17 mouse cellular contexts compared by ENCODE assay signal in genomic region chr2:169156908-169157307, GRCm38 (mm10).
A peak's percentile ranks its signal among the peaks of the same experiment; 100 is the strongest.
DNase-seq lines count a peak whose midpoint lies in the region; ATAC-seq and TF ChIP-seq lines count a peak whose summit lies in the region.
"Had no signal": no experiment of that assay in that cellular context is flagged by ENCODE, and none has a peak within 500 bp of the region (broad histone marks: within the 10 kb centered on the region; RNA-seq: fewer than 3 reads in every experiment).

No protein-coding gene starts in this region.

- H3K9me3 ChIP-seq in forebrain, embryonic 10.5 days: no peaks in the 10 kb centered on the region
- no peaks in the 10 kb centered on the region for H3K9me3 ChIP-seq in forebrain, embryonic 12.5 days
- H3K9me3 ChIP-seq in kidney, embryonic 16.5 days (ENCODE audit: low read length): peaks cover 3% of the 10 kb centered on the region; the same call in 1 of the 2 replicates
- no peaks in the 10 kb centered on the region for H3K9me3 ChIP-seq in stomach, postnatal 0 days (ENCODE audit: control insufficient read depth, low read length)
- H3K9me3 ChIP-seq: embryonic facial prominence, embryonic 15.5 days; forebrain, embryonic 13.5 days; limb, embryonic 15.5 days; midbrain, embryonic 13.5 days had no signal

- TF ChIP-seq CTCF in stomach, postnatal 0 days (IDR thresholded peaks at IDR 0.05; ENCODE audit: low read depth): no peak

- peaks cover 18% of the 10 kb centered on the region for H3K4me1 ChIP-seq in forebrain, embryonic 10.5 days
- peaks cover 13% of the 10 kb centered on the region for H3K4me1 ChIP-seq in forebrain, embryonic 12.5 days
- H3K4me1 ChIP-seq in kidney, embryonic 16.5 days (ENCODE audit: insufficient read depth, low read length): peaks cover 30% of the 10 kb centered on the region
- H3K4me1 ChIP-seq in stomach, postnatal 0 days (replicated peaks; ENCODE audit: control insufficient read depth, insufficient read depth): no peaks in the 10 kb centered on the region

- no peaks in the 10 kb centered on the region for H3K36me3 ChIP-seq in forebrain, embryonic 10.5 days (replicated peaks)
- H3K36me3 ChIP-seq in forebrain, embryonic 12.5 days (replicated peaks): no peaks in the 10 kb centered on the region
- H3K36me3 ChIP-seq in kidney, embryonic 16.5 days (ENCODE audit: insufficient read depth, low read length): no peaks in the 10 kb centered on the region
- no peaks in the 10 kb centered on the region for H3K36me3 ChIP-seq in stomach, postnatal 0 days (ENCODE audit: control insufficient read depth, insufficient read depth, low read length)
- H3K36me3 ChIP-seq: embryonic facial prominence, embryonic 15.5 days; limb, embryonic 15.5 days; midbrain, embryonic 13.5 days had no signal

- no peak overlapping the region for H3K4me2 ChIP-seq in forebrain, embryonic 12.5 days
- H3K4me2 ChIP-seq in kidney, embryonic 16.5 days (replicated peaks; ENCODE audit: low read depth, low read length): no peak overlapping the region
- H3K4me2 ChIP-seq in stomach, postnatal 0 days (replicated peaks; ENCODE audit: low read depth): no peak overlapping the region
- H3K4me2 ChIP-seq: embryonic facial prominence, embryonic 15.5 days; forebrain, embryonic 13.5 days; limb, embryonic 15.5 days; midbrain, embryonic 13.5 days had no signal

- no peak overlapping the region for H3K4me3 ChIP-seq in forebrain, embryonic 10.5 days
- no peak overlapping the region for H3K4me3 ChIP-seq in forebrain, embryonic 12.5 days (replicated peaks)
- H3K4me3 ChIP-seq in kidney, embryonic 16.5 days (ENCODE audit: low read length): no peak overlapping the region
- H3K4me3 ChIP-seq in stomach, postnatal 0 days (ENCODE audit: low read depth, low read length): no peak overlapping the region
- H3K4me3 ChIP-seq: embryonic facial prominence, embryonic 15.5 days; forebrain, embryonic 13.5 days; left cerebral cortex, adult 2 months; limb, embryonic 15.5 days; midbrain, embryonic 13.5 days; myocyte had no signal

- 71% methylated on average over 8 of the region's 8 CpGs for WGBS in forebrain, embryonic 10.5 days
- 80% methylated on average over 8 of the region's 8 CpGs for WGBS in forebrain, embryonic 12.5 days
- 31% methylated on average over 8 of the region's 8 CpGs for WGBS in kidney, embryonic 16.5 days
- 37% methylated on average over 8 of the region's 8 CpGs for WGBS in stomach, postnatal 0 days

- no peaks in the 10 kb centered on the region for H3K27me3 ChIP-seq in forebrain, embryonic 10.5 days (ENCODE audit: poor library complexity, severe bottlenecking)
- no peaks in the 10 kb centered on the region for H3K27me3 ChIP-seq in forebrain, embryonic 12.5 days
- 0 out of 2 replicates have a peak, but pooled peaks cover 3% of the 10 kb centered on the region for H3K27me3 ChIP-seq in kidney, embryonic 16.5 days (ENCODE audit: insufficient read depth, low read length)
- H3K27me3 ChIP-seq in stomach, postnatal 0 days (ENCODE audit: control insufficient read depth, insufficient read depth, low read length): no peaks in the 10 kb centered on the region
- H3K27me3 ChIP-seq: embryonic facial prominence, embryonic 15.5 days; forebrain, embryonic 13.5 days; limb, embryonic 15.5 days; midbrain, embryonic 13.5 days had no signal

- ATAC-seq in forebrain, embryonic 12.5 days (ENCODE audit: low FRiP score): no peak
- ATAC-seq in kidney, embryonic 16.5 days (ENCODE audit: low FRiP score, low TSS enrichment): peak; percentile 37; the same call in 1 of the 2 replicates
- no peak for ATAC-seq in stomach, postnatal 0 days (ENCODE audit: low FRiP score, low TSS enrichment)
- no peak for ATAC-seq in granulocyte monocyte progenitor cell, adult 5-6 weeks (replicated peaks; ENCODE audit: poor library complexity, severe bottlenecking)
- ATAC-seq: activated CD4-positive, CD25-positive, alpha-beta regulatory T cell, adult 4 months; forebrain, embryonic 13.5 days; midbrain, embryonic 13.5 days had no signal

- no peak for DNase-seq in forebrain, embryonic 10.5 days (ENCODE audit: extremely low spot score, low spot score)
- no peak for DNase-seq in kidney, adult 18-20 months
- DNase-seq in retina, postnatal 1 day: peak; percentile 21
- DNase-seq in retina, embryonic 14.5 days (ENCODE audit: low spot score): no peak
- DNase-seq in stomach, postnatal 0 days (ENCODE audit: low spot score): peak; percentile 19
- DNase-seq: cerebellum, postnatal 25 days; spleen, adult 18-20 months had no signal

- peak overlapping the region; percentile 44; the same call in 1 of the 2 replicates for H3K27ac ChIP-seq in forebrain, embryonic 10.5 days
- no peak overlapping the region for H3K27ac ChIP-seq in forebrain, embryonic 12.5 days
- H3K27ac ChIP-seq in kidney, embryonic 16.5 days (ENCODE audit: low read length): no peak overlapping the region
- H3K27ac ChIP-seq in stomach, postnatal 0 days (replicated peaks): no peak overlapping the region
- H3K27ac ChIP-seq: embryonic facial prominence, embryonic 15.5 days; forebrain, embryonic 13.5 days; left cerebral cortex, adult 2 months; limb, embryonic 15.5 days; midbrain, embryonic 13.5 days had no signal

- H3K9ac ChIP-seq in forebrain, embryonic 12.5 days: no peak overlapping the region
- H3K9ac ChIP-seq in kidney, embryonic 16.5 days (replicated peaks; ENCODE audit: low read length): no peak overlapping the region
- H3K9ac ChIP-seq in stomach, postnatal 0 days (ENCODE audit: low read length): no peak overlapping the region
- H3K9ac ChIP-seq: embryonic facial prominence, embryonic 15.5 days; forebrain, embryonic 13.5 days; limb, embryonic 15.5 days; midbrain, embryonic 13.5 days had no signal

- no peak for TF ChIP-seq EP300 in stomach, postnatal 0 days (optimal IDR thresholded peaks at IDR 0.05)

Comparison
In these comparisons a context has a peak if more than half of its experiments do, and no peak if none do; other contexts are left out.
1. DNase-seq: peak in retina, postnatal 1 day (single experiment) and stomach, postnatal 0 days (single experiment); none in forebrain, embryonic 10.5 days (single experiment), kidney, adult 18-20 months (single experiment) and retina, embryonic 14.5 days (single experiment).